Mouse (Mus musculus) cerebellum, adult 2 months (tissue): Measurements from ENCODE around the gene Phactr3.

Experiments
- CTCF ChIP-seq: fragments of 200-500 bp; IDR thresholded peaks from 2 replicates; pipeline ENCODE4 v1.5.1; 2011; ENCODE audit warnings: low read depth, mild to moderate bottlenecking, control low read depth, low read length, moderate library complexity, borderline replicate concordance; ENCODE audit not compliant: insufficient read depth
- POLR2A ChIP-seq: fragments of 200-500 bp; IDR thresholded peaks from 2 replicates; pipeline ENCODE4 v1.6.1; 2011; ENCODE audit warnings: low read length, control low read depth, borderline replicate concordance; ENCODE audit not compliant: insufficient read depth

DNA sequence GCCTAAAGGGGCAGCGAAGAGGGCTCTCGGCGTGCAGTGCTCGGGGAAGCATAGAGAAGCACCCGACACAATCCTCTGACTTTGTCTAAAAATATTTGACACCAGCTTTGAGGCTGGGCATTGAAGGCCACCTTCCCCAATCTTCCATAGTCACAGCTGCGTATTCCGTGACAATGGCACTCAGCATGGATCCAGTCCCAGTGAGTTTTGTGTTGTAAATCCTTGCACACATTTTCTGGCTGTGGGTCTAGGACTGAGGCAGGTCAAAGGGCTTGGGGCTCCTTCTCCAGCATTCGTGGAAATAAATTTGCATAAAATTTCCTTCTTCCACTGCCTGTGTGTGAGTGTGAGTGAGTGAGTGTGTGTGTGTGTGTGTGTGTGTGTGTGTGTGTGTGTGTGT, 51.2 kb downstream of the Phactr3 start:
- TF ChIP-seq CTCF (no peak), POLR2A (no peak)
